Mouse (Mus musculus) E14TG2a.4 (cell line): Measurements from ENCODE around the gene Ptprc.

Source experiments
- H3K27me3 ChIP-seq: 2 replicates; pipeline ENCODE4 v1.6.1; 2014; ENCODE audit warnings: low read length, control low read depth; ENCODE audit not compliant: insufficient read depth
- H3K36me3 ChIP-seq: 2 replicates; pipeline ENCODE4 v1.6.1; 2014; ENCODE audit warnings: low read length, control low read depth; ENCODE audit not compliant: insufficient read depth
- H3K4me1 ChIP-seq: replicated peaks from 2 replicates; pipeline ENCODE4 v1.6.1; 2014; ENCODE audit warnings: low read depth, low read length, control low read depth
- H3K4me3 ChIP-seq: replicated peaks from 2 replicates; pipeline ENCODE4 v1.5.1; 2014; ENCODE audit warnings: mild to moderate bottlenecking, low read length
- H3K9me3 ChIP-seq: 2 replicates; pipeline ENCODE4 v1.6.1; 2014; ENCODE audit warnings: low read length, control low read depth
- CTCF ChIP-seq: conservative IDR thresholded peaks from 2 replicates; pipeline ENCODE4 v1.5.1; 2014; ENCODE audit warnings: low read length
- NANOG ChIP-seq: IDR thresholded peaks from 2 replicates; pipeline ENCODE4 v1.6.1; 2014; ENCODE audit warnings: borderline replicate concordance, low read length, mixed read lengths
- POU5F1 ChIP-seq: IDR thresholded peaks from 2 replicates; pipeline ENCODE4 v1.6.1; 2014; ENCODE audit warnings: low read length, borderline replicate concordance

Gene Ptprc

DNA sequence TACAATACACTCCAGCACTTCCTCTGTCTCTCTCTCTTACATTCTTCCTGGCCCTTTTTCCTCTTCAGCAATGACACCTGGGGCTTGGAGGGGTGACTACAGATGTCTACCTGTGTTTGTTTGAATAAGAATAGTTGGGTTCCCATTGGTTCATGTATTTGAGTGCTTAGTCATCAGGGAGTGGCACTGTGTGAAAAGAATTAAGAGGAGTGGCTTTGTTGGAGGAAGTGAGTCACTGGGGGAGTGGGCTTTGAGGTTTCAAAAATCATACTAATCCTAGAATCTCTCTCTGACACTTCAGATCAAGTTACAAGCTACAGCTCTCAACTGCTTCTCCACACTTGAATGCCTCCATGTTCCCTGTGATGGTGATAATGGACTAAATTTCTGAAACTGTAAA lies 4.6 kb upstream of the Ptprc start:
- no peaks in the 10 kb centered on the region for H3K27me3 ChIP-seq
- no peaks in the 10 kb centered on the region for H3K36me3 ChIP-seq
- TF ChIP-seq CTCF: no peak
- no peak for TF ChIP-seq POU5F1
- no peak for TF ChIP-seq NANOG
- H3K9me3 ChIP-seq: no peaks in the 10 kb centered on the region
- H3K4me1 ChIP-seq: 0 out of 2 replicates have a peak, but pooled peaks cover 5% of the 10 kb centered on the region
- H3K4me3 ChIP-seq: no peak overlapping the region

- Histone ChIP-seq H3K36me3 (no peaks in the 10 kb centered on the region), H3K9me3 (no peaks in the 10 kb centered on the region), H3K27me3 (no peaks in the 10 kb centered on the region), H3K4me3 (no peak overlapping the region), H3K4me1 (0 out of 2 replicates have a peak, but pooled peaks cover 2% of the 10 kb centered on the region)
- no peak for TF ChIP-seq POU5F1
- no peak for TF ChIP-seq CTCF
- TF ChIP-seq NANOG: no peak
Measured at GRCm38 (mm10) chr1:138174705-138175492, 609 bp downstream of the Ptprc start.

DNA sequence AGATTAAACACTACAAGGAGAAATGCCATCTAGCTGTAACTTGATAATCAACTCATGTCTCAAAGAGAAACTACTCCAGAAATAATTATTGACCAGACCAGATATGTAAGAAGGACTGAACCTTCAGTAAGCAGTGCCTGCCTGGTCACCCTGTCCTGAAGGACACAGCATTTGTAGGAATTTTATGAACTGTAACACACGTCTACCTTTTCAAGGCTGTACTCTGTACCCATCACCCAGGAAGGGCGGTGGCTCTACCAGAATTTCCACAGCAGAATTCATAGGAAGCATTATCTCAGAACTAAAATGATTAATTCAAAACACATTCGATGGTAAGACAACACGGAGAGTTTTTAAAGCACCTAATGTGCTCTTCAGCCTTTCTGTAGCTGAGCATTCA lies 1.4 kb downstream of the Ptprc start:
- Histone ChIP-seq H3K4me3 (no peak overlapping the region), H3K9me3 (no peaks in the 10 kb centered on the region), H3K36me3 (no peaks in the 10 kb centered on the region), H3K27me3 (no peaks in the 10 kb centered on the region), H3K4me1 (no peaks in the 10 kb centered on the region)
- TF ChIP-seq NANOG: no peak
- no peak for TF ChIP-seq POU5F1
- no peak for TF ChIP-seq CTCF

DNA sequence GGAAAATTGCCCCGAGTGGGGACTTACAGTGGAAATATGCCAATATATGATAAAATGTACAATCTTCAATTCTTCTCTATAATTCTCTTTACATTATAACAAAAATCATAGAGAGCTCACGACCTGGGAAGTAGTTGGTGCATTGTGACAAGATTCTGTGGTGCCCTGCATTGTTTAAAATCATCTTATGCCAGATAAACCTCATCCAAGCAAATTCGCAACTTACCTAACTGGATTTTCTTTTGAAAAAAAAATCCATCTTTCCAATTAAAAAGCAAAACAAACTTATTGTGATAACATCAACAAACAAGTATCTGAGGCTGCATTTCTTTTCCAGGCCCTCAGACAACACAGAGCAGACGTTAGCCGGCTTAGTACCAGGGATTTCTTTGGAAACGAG lies 1.8 kb downstream of the Ptprc start:
- TF ChIP-seq NANOG: no peak
- no peak for TF ChIP-seq CTCF
- TF ChIP-seq POU5F1: no peak

GRCm38 (mm10) chr1:138172547-138172946 lies 3.0 kb downstream of the Ptprc start:
- no peaks in the 10 kb centered on the region for H3K27me3 ChIP-seq
- no peak for TF ChIP-seq POU5F1
- TF ChIP-seq CTCF: no peak
- no peak for TF ChIP-seq NANOG

More for the DNA sequence above, 1.8 kb downstream of the Ptprc start:
- no peaks in the 10 kb centered on the region for H3K4me1 ChIP-seq
- no peaks in the 10 kb centered on the region for H3K36me3 ChIP-seq
- no peaks in the 10 kb centered on the region for H3K27me3 ChIP-seq
- no peak overlapping the region for H3K4me3 ChIP-seq
- no peaks in the 10 kb centered on the region for H3K9me3 ChIP-seq

GRCm38 (mm10) chr1:138172096-138172495 lies 3.4 kb downstream of the Ptprc start:
- TF ChIP-seq CTCF (no peak), POU5F1 (no peak), NANOG (no peak)

More at GRCm38 (mm10) chr1:138172547-138172946, 3.0 kb downstream of the Ptprc start:
- Histone ChIP-seq H3K4me3 (no peak overlapping the region), H3K36me3 (no peaks in the 10 kb centered on the region), H3K4me1 (no peaks in the 10 kb centered on the region), H3K9me3 (no peaks in the 10 kb centered on the region)

GRCm38 (mm10) chr1:138166233-138166771 lies 9.2 kb downstream of the Ptprc start:
- H3K4me3 ChIP-seq: no peak overlapping the region
- H3K27me3 ChIP-seq: no peaks in the 10 kb centered on the region
- H3K9me3 ChIP-seq: no peaks in the 10 kb centered on the region
- no peaks in the 10 kb centered on the region for H3K4me1 ChIP-seq
- TF ChIP-seq CTCF: no peak
- TF ChIP-seq NANOG: no peak
- no peak for TF ChIP-seq POU5F1
- H3K36me3 ChIP-seq: no peaks in the 10 kb centered on the region

More at GRCm38 (mm10) chr1:138172096-138172495, 3.4 kb downstream of the Ptprc start:
- no peaks in the 10 kb centered on the region for H3K27me3 ChIP-seq
- no peaks in the 10 kb centered on the region for H3K9me3 ChIP-seq
- H3K4me1 ChIP-seq: no peaks in the 10 kb centered on the region
- no peaks in the 10 kb centered on the region for H3K36me3 ChIP-seq
- H3K4me3 ChIP-seq: no peak overlapping the region

- H3K4me3 ChIP-seq: no peak overlapping the region
- TF ChIP-seq POU5F1 (no peak), NANOG (no peak), CTCF (no peak)
- no peaks in the 10 kb centered on the region for H3K4me1 ChIP-seq
- H3K36me3 ChIP-seq: no peaks in the 10 kb centered on the region
- H3K9me3 ChIP-seq: no peaks in the 10 kb centered on the region
- no peaks in the 10 kb centered on the region for H3K27me3 ChIP-seq
Measured at GRCm38 (mm10) chr1:138162638-138163037, 12.9 kb downstream of the Ptprc start.

GRCm38 (mm10) chr1:138158921-138159320 lies 16.6 kb downstream of the Ptprc start:
- Histone ChIP-seq H3K36me3 (no peaks in the 10 kb centered on the region), H3K27me3 (no peaks in the 10 kb centered on the region), H3K4me1 (0 out of 2 replicates have a peak, but pooled peaks cover 2% of the 10 kb centered on the region), H3K9me3 (no peaks in the 10 kb centered on the region), H3K4me3 (no peak overlapping the region)
- TF ChIP-seq CTCF: no peak
- no peak for TF ChIP-seq POU5F1
- TF ChIP-seq NANOG: no peak
